Mouse (Mus musculus): ENCODE data around the gene Map3k13. TPM values are rescaled to one million over a fixed set of nuclear protein-coding genes. Genes with fewer than 3 reads are reported as not detected.

Map3k13 gene
- polyA plus RNA-seq, 1 experiment, result 1.8 TPM

DNA sequence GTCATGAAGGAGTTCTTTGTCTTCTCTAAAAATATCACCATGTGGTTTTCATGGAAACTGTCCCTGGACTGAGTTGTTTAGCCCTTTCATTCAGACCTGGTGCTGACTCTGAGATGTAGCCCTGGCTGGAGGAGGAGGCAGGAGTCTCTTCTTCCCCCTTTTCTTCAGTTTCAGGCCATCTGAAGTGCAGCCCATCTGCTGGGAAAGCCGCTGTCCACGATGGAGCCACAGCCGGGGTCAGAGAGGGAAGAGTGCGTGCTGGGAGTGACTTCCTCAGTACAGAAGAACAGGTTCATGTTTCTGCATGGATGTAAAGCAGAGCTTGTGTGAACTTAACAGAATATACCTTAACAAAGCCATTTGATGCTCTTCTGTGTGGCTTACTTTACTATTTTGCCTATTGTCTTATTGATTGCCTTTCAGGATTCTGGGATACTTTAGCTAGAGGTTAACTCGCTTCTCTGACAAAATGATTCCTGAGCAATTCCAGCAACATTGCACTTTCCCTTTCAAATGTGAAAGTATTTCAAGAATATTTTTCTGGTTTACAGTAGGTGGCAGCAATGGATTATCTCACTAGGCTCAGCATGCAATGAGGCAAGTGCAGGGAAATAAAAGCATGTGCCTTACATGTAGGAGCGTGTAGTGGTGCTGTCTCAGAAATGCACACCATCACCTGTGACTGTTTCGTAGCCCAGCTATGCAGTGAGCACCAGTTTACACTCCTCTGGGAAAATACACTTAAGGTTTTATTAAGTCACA lies 42.3 kb downstream of the Map3k13 start:
- TF ChIP-seq CTCF (IDR thresholded peaks at IDR 0.05; ENCODE audit: insufficient read depth, low read length) (peak; percentile 9; the same call in 1 of the 2 replicates), POLR2A (IDR thresholded peaks at IDR 0.05; ENCODE audit: borderline replicate concordance, extremely low read depth, low read depth, low read length) (no peak)
- no peak for DNase-seq
- 26% methylated on average over 7 of the region's 7 CpGs for WGBS

DNA sequence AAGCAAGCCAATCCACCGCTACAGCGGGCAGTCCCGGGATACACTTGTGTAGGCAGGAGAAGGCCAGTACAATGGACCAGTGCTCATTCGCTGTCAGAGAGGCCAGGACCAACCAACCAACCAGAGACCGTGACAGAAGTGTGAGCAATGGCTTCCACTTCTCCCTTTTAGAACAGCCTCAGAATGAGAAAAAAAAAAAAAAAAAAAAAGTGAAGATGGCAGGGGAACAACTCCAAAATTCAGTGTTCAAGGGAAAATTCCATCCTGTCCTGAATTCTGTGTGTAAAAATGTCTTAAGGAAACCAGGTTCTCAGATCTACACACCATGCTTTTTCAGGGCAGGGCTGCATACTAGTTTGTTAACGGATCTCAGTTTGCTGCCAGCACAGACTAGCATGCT lies 43.5 kb downstream of the Map3k13 start:
- no peak for TF ChIP-seq POLR2A (IDR thresholded peaks at IDR 0.05; ENCODE audit: borderline replicate concordance, extremely low read depth, low read depth, low read length)
- H3K4me1 ChIP-seq (ENCODE audit: control insufficient read depth, insufficient read depth, low read length), result peaks cover 4% of the 10 kb centered on the region; the same call in 1 of the 2 replicates
- no peak overlapping the region for H3K4me3 ChIP-seq (replicated peaks; ENCODE audit: extremely low read depth, low read depth, low read length)
- DNase-seq, result no peak
- 77% methylated on average over 6 of the region's 6 CpGs for WGBS

More for the DNA sequence above, 42.3 kb downstream of the Map3k13 start:
- Histone ChIP-seq H3K4me1 (ENCODE audit: control insufficient read depth, insufficient read depth, low read length) (peaks cover 4% of the 10 kb centered on the region; the same call in 1 of the 2 replicates), H3K4me3 (replicated peaks; ENCODE audit: extremely low read depth, low read depth, low read length) (no peak overlapping the region)

DNA sequence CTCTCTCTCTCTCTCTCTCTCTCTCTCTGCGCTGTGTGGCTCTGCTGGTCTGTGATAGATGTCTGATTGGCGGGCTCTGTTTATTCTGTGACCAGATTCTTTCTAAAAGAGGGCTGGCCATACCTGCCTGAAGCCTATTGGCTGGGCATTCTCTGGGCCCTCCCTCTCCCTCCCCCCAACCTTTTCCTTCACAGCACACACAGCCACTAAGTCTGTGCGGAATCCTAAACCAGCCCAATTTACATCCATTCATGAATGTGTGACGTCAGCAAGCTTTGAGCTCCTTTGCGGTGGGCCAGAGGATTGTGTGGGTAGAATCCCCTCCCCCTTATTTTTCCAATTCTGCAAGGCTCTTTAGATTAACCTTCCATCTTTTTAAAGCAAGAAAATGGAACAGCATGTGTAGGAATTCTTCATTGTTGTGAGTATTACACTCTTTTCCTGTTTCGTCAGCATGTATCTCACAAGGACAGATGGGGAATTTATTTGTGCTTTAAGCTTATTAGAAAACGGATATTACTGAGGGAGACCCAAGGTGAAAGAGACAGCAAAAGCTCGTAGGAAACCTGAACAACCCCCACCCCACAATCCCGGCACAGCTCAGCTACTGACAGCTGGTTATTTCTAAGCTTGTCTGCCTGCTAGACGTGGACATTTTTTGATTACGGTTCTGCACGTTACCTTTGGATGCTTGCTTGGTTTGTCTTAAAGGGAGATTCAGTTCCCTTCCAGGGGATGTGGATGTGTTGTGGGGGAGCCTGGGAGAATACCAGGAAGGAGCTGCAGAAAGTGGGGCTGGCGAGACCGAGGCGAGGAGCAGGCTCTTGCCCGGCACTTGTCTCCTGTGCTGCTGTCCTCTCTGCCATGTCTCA lies 51.9 kb downstream of the Map3k13 start:
- peak; percentile 45 for DNase-seq
- TF ChIP-seq POLR2A (IDR thresholded peaks at IDR 0.05; ENCODE audit: borderline replicate concordance, extremely low read depth, low read depth, low read length) (no peak), CTCF (IDR thresholded peaks at IDR 0.05; ENCODE audit: insufficient read depth, low read length) (no peak)
- H3K4me3 ChIP-seq (replicated peaks; ENCODE audit: extremely low read depth, low read depth, low read length), result peak overlapping the region; percentile 66
- no peaks in the 10 kb centered on the region; the same call in 1 of the 2 replicates for H3K4me1 ChIP-seq (ENCODE audit: control insufficient read depth, insufficient read depth, low read length)
- under 1% methylated on average over 16 of the region's 16 CpGs for WGBS

DNA sequence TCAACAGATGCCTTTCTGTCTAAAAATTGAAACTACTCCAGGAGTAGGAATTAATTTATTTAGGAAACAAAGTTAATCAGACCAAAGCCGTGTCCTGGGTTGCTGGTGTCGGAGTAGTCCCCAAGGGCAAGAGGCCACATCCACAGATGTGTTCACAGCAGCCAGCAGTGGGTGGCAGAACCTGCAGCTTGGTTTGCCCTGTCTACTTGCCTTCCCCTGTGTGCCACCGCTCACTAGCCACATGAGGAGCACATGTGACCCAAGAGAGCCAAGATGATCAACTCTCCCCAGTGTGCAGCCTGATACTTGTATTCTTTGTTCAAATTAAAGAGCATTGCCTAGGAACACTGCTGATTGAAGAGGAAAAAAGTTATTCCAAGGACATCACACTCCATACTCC lies 54.3 kb downstream of the Map3k13 start:
- no peaks in the 10 kb centered on the region; the same call in 1 of the 2 replicates for H3K4me1 ChIP-seq (ENCODE audit: control insufficient read depth, insufficient read depth, low read length)
- TF ChIP-seq POLR2A (IDR thresholded peaks at IDR 0.05; ENCODE audit: borderline replicate concordance, extremely low read depth, low read depth, low read length), result no peak
- no peak for TF ChIP-seq CTCF (IDR thresholded peaks at IDR 0.05; ENCODE audit: insufficient read depth, low read length)
- DNase-seq, result no peak
- WGBS, result 79% methylated on average over 3 of the region's 3 CpGs
- no peak overlapping the region for H3K4me3 ChIP-seq (replicated peaks; ENCODE audit: extremely low read depth, low read depth, low read length)

DNA sequence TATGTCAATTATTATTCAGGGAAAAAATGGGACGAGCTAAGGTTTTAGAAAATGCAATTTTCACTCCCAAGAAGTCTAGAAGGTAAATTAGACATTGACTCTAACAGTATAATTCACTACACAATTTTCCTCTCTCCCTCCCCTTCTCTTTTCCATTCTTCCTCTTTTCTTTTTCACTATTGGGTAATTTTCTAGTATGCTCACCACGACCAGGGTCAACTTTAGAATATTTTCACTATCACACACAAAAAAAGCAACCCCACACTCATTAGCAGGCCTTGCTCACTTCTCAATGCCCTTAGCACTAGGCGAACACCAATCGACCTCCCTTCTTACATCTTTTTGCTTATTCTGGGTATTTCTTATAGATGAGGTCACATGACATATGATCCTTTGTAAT lies 54.7 kb downstream of the Map3k13 start:
- TF ChIP-seq CTCF (IDR thresholded peaks at IDR 0.05; ENCODE audit: insufficient read depth, low read length) (no peak), POLR2A (IDR thresholded peaks at IDR 0.05; ENCODE audit: borderline replicate concordance, extremely low read depth, low read depth, low read length) (no peak)
- H3K4me1 ChIP-seq (ENCODE audit: control insufficient read depth, insufficient read depth, low read length), result no peaks in the 10 kb centered on the region; the same call in 1 of the 2 replicates
- 82% methylated on average over 4 of the region's 4 CpGs for WGBS
- H3K4me3 ChIP-seq (replicated peaks; ENCODE audit: extremely low read depth, low read depth, low read length), result no peak overlapping the region
- DNase-seq, result no peak

DNA sequence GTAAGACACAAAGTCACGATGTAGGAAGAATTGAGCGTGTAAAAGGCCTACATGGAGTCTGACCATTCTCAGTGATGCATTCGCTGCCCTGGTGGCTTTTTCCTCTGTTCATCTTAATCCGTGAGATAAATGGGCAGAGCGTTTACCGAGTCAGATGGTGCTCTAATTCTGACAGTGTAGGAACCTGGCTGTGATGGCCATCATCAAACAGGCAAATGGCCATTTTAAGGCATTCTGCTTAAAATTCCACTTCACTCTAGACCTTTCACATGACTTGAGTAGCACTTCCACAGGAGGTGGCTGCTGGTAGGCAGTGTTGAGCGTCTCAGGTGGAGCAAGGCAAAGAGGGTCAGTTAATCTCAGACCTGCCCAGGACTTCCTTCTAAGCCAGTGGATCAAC lies 58.2 kb downstream of the Map3k13 start:
- no peak for TF ChIP-seq POLR2A (IDR thresholded peaks at IDR 0.05; ENCODE audit: borderline replicate concordance, extremely low read depth, low read depth, low read length)
- no peak for TF ChIP-seq CTCF (IDR thresholded peaks at IDR 0.05; ENCODE audit: insufficient read depth, low read length)
- 89% methylated on average over 7 of the region's 7 CpGs for WGBS
- no peak for DNase-seq
- H3K4me3 ChIP-seq (replicated peaks; ENCODE audit: extremely low read depth, low read depth, low read length), result no peak overlapping the region
- no peaks in the 10 kb centered on the region for H3K4me1 ChIP-seq (ENCODE audit: control insufficient read depth, insufficient read depth, low read length)

DNA sequence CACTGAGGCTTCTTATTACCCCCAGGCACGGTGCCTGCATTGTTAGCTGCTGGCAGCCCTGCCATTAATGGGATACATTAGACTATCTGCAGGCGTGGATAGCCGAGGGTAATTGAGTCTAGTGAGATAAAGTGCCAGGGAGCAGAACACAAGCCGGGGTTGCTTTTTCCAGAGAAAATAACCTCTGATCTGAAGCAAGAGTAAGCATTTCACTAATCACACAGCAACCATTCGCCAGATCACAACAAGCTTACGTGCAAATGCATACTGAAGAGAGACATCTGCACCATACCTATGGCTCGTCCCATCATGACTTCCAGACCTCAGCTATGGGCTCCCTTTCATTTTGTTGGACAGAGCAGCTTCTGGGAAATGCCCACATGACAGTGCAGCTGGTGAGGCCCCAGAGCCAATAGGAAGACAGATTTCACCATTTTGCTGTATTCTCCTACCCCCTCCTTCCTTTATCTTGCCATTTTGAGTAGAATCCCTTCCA lies 59.3 kb downstream of the Map3k13 start:
- 75% methylated on average over 7 of the region's 7 CpGs for WGBS
- TF ChIP-seq CTCF (IDR thresholded peaks at IDR 0.05; ENCODE audit: insufficient read depth, low read length) (no peak), POLR2A (IDR thresholded peaks at IDR 0.05; ENCODE audit: borderline replicate concordance, extremely low read depth, low read depth, low read length) (no peak)
- DNase-seq, result no peak
- Histone ChIP-seq H3K4me1 (ENCODE audit: control insufficient read depth, insufficient read depth, low read length) (no peaks in the 10 kb centered on the region), H3K4me3 (replicated peaks; ENCODE audit: extremely low read depth, low read depth, low read length) (no peak overlapping the region)

DNA sequence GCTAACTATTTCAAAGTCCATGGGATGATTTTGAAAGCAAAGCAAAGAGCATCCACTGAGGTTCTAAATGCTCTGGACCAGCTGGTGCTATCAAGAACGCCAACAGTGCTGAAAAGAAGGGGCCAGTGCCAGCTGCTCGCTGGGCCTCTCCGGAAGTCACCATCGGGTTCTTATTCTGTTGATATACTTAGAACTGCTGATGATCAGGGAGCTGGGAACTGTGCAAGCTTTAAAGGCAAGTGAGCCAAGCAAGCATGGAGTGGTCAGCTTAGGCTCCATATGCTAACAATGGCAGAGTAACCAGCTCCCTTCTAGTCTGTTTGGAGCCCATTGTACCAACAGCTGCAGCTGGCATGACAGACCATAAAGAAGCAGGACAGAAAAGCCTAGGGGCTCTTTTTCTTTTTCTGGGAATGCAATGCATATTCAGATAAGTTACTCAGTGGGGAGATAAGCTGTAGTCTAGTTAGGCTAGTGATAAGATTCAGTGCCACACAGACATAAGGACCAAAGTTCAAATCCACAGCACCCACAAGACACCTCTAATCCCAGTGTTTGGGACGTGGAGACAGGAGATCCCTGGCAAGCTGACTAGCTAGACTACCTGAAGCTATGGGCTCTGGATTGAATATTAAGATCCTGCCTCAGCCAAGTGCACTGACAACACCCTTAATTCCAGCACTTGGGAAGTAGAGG lies 60.6 kb downstream of the Map3k13 start:
- no peak for DNase-seq
- no peak overlapping the region for H3K4me3 ChIP-seq (replicated peaks; ENCODE audit: extremely low read depth, low read depth, low read length)
- no peaks in the 10 kb centered on the region for H3K4me1 ChIP-seq (ENCODE audit: control insufficient read depth, insufficient read depth, low read length)
- TF ChIP-seq CTCF (IDR thresholded peaks at IDR 0.05; ENCODE audit: insufficient read depth, low read length) (no peak), POLR2A (IDR thresholded peaks at IDR 0.05; ENCODE audit: borderline replicate concordance, extremely low read depth, low read depth, low read length) (no peak)
- 73% methylated on average over 5 of the region's 5 CpGs for WGBS

DNA sequence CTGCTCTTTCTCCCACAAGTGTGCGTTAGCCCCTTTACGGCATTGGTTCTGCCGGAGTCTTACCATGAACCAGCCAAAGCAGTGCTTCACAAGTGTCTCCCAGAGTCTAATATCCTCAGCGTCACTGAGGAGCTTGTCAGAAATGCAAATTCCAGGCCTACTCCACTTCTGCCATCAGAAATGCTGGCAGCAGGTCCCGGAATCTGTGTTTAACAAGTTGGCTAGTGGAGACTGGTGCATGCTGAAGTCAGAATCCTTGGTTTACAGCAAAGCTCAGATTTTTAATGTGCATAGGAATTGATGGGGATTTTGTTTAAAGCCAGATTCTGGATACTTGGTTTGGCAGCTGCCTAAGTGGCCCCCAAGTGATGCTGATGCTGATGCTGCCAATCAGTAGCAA lies 62.0 kb downstream of the Map3k13 start:
- Histone ChIP-seq H3K4me1 (ENCODE audit: control insufficient read depth, insufficient read depth, low read length) (no peaks in the 10 kb centered on the region), H3K4me3 (replicated peaks; ENCODE audit: extremely low read depth, low read depth, low read length) (no peak overlapping the region)
- TF ChIP-seq POLR2A (IDR thresholded peaks at IDR 0.05; ENCODE audit: borderline replicate concordance, extremely low read depth, low read depth, low read length), result no peak
- no peak for TF ChIP-seq CTCF (IDR thresholded peaks at IDR 0.05; ENCODE audit: insufficient read depth, low read length)
- no peak for DNase-seq
- WGBS, result 76% methylated on average over 5 of the region's 5 CpGs
